Mouse (Mus musculus): Measurements from ENCODE around the gene Ugt2b34. TPM values are rescaled to one million over a fixed set of nuclear protein-coding genes. Genes with fewer than 3 reads are reported as not detected.
"Not testable (repeated sequence)": the region's sequence is repeated elsewhere in the genome, so short reads cannot be mapped to it uniquely, and the experiment has no call there.

The Ugt2b34 gene
- polyA plus RNA-seq, 1 experiment from 2014 or later = 73.5 TPM

DNA sequence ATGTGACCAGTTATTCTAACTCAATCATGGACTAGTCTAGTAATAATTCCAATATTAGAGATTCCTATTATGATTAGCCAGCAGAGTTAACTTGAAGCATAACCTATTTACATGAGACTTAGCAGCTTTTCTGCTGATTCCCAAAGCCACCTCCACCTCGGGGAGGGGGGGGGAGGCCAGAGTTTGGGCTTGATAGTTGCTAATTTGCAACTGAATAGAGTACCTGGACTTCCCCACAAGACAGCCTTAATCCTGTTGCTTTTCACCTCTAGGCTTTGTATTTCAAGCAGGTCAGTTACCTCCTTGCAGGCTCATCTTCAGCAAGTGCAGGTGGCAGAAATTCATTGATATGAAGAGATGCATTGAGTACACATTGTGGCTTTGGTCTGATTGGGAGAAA lies 49.1 kb downstream of the Ugt2b34 start:
- Histone ChIP-seq H3K4me2 (no peak overlapping the region), H3K27me3 (replicated peaks) (no peaks in the 10 kb centered on the region), H3K27ac (no peak overlapping the region), H3K36me3 (no peaks in the 10 kb centered on the region), H3K4me3 (replicated peaks) (no peak overlapping the region), H3K9me3 (no peaks in the 10 kb centered on the region), H3K4me1 (no peaks in the 10 kb centered on the region), H3K9ac (no peak overlapping the region)
- ATAC-seq (ENCODE audit: insufficient read depth, low FRiP score, low read depth) = no peak
- 17% methylated on average over 1 of the region's 1 CpGs for WGBS

GRCm38 (mm10) chr5:86856505-86856904 lies 50.2 kb downstream of the Ugt2b34 start:
- WGBS = 53% methylated on average over 13 of the region's 13 CpGs
- H3K4me2 ChIP-seq; H3K9me3 ChIP-seq; H3K36me3 ChIP-seq; H3K4me1 ChIP-seq; H3K27me3 ChIP-seq (replicated peaks); H3K9ac ChIP-seq; H3K4me3 ChIP-seq (replicated peaks): not testable (repeated sequence)
- H3K27ac ChIP-seq = peak overlapping the region; percentile 73; the same call in 1 of the 2 replicates
- 0 out of 2 replicates have a peak, but pooled peaks have one; percentile 53 for ATAC-seq (ENCODE audit: insufficient read depth, low FRiP score, low read depth)

GRCm38 (mm10) chr5:86851658-86852057 lies 55.1 kb downstream of the Ugt2b34 start:
- Histone ChIP-seq H3K27me3 (replicated peaks) (no peaks in the 10 kb centered on the region), H3K9me3 (no peaks in the 10 kb centered on the region), H3K36me3 (no peaks in the 10 kb centered on the region), H3K4me1 (no peaks in the 10 kb centered on the region), H3K9ac (no peak overlapping the region), H3K4me2 (no peak overlapping the region), H3K4me3 (replicated peaks) (no peak overlapping the region), H3K27ac (no peak overlapping the region)
- no peak for ATAC-seq (ENCODE audit: insufficient read depth, low FRiP score, low read depth)
- WGBS = 48% methylated on average over 5 of the region's 5 CpGs

DNA sequence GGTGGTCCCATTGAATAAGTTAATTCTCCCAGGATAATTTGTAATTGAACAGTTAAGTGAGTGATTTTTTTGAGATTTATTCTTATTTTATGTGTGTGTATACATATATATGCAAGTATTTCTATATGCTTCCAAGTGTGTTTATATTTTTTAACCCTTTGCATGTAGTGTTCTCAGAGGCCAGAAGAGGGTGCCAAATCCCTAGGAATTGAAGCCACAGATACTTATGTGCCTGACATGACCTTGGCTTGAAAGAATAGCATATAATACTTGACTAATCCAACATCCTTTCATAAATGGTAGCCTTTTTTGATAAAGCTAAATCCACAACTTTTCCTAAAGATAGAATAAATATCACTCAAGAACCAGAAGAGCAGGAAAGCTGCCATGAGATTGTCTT lies 56.6 kb downstream of the Ugt2b34 start:
- Histone ChIP-seq H3K9ac (no peak overlapping the region), H3K4me1 (no peaks in the 10 kb centered on the region), H3K36me3 (no peaks in the 10 kb centered on the region), H3K4me2 (no peak overlapping the region), H3K27me3 (replicated peaks) (no peaks in the 10 kb centered on the region), H3K4me3 (replicated peaks) (no peak overlapping the region), H3K27ac (no peak overlapping the region), H3K9me3 (no peaks in the 10 kb centered on the region)
- ATAC-seq (ENCODE audit: insufficient read depth, low FRiP score, low read depth) = no peak

DNA sequence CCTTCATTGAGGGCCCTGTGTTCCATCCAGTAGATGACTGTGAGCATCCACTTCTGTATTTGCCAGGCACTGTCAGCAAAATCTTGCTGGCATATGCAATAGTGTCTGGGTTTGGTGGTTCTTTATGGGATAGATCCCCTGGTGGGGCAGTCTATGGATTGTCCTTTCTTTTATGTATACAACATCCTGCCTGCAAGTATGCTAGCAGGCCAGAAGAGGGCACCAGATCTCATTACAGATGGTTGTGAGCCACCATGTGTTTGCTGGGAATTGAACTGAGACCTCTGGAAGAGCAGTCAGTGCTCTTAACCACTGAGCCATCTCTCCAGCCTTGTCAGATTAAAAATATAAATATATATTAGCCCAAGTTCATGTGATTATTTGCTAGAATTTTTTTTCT lies 65.5 kb downstream of the Ugt2b34 start:
- not testable (repeated sequence) for H3K4me2 ChIP-seq; H3K4me3 ChIP-seq (replicated peaks); H3K27me3 ChIP-seq (replicated peaks); H3K36me3 ChIP-seq; H3K4me1 ChIP-seq; H3K9me3 ChIP-seq; H3K9ac ChIP-seq; ATAC-seq (ENCODE audit: insufficient read depth, low FRiP score, low read depth); H3K27ac ChIP-seq

DNA sequence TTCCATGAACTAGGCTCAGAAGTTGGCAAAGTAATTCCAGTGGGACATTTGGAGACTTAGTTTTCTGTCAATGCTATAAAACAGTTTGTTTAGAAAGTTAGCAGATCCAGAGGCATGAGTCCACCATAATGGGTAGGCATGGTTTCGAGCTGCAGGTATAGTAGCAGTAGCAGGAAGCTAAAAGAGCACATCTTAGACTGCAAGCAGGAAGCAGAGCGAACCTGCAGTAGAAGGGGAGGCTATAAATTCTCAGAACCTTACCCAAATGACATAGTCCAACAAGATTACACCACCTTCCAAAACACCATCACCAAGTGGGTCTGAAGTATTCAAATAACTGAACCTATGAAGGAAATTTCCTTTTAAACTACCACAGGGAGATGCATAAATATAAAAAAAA lies 66.5 kb downstream of the Ugt2b34 start:
- Histone ChIP-seq H3K36me3 (no peaks in the 10 kb centered on the region; the same call in 1 of the 2 replicates), H3K4me3 (replicated peaks) (no peak overlapping the region), H3K27me3 (replicated peaks) (no peaks in the 10 kb centered on the region), H3K9ac (no peak overlapping the region), H3K27ac (no peak overlapping the region), H3K4me2 (no peak overlapping the region), H3K9me3 (no peaks in the 10 kb centered on the region), H3K4me1 (no peaks in the 10 kb centered on the region)
- no peak for ATAC-seq (ENCODE audit: insufficient read depth, low FRiP score, low read depth)
- WGBS = 89% methylated on average over 2 of the region's 2 CpGs

Other genes starting within 250 kb of the Ugt2b34 start
- gene Tmprss11b, start 230.6 kb downstream of the Ugt2b34 start, polyA plus RNA-seq (2015; fragmentation: Nextera tagmentation; extraction: Ambion mirVana) = 3.2 and 6.0 TPM in 2 replicates
- 0.30 and 0.54 TPM in 2 replicates for gene Tmprss11e, start 161.1 kb downstream of the Ugt2b34 start, polyA plus RNA-seq (2015; fragmentation: Nextera tagmentation; extraction: Ambion mirVana)
- gene Ythdc1, start 102.7 kb downstream of the Ugt2b34 start, polyA plus RNA-seq (2015; fragmentation: Nextera tagmentation; extraction: Ambion mirVana) = 40.9 and 42.2 TPM in 2 replicates
- 0.06 TPM in 1 of 2 replicates, not detected in the other for gene Ugt2b1, start 19.6 kb upstream of the Ugt2b34 start, polyA plus RNA-seq (2015; fragmentation: Nextera tagmentation; extraction: Ambion mirVana)
- 1.7 TPM in 2 replicates for gene Ugt2b35, start 93.9 kb upstream of the Ugt2b34 start, polyA plus RNA-seq (2015; fragmentation: Nextera tagmentation; extraction: Ambion mirVana)
- gene Ugt2b36, start 185.6 kb upstream of the Ugt2b34 start, polyA plus RNA-seq (2015; fragmentation: Nextera tagmentation; extraction: Ambion mirVana) = 3.6 and 4.5 TPM in 2 replicates
- 8.6 and 11.1 TPM in 2 replicates for gene Ugt2b5, start 233.4 kb upstream of the Ugt2b34 start, polyA plus RNA-seq (2015; fragmentation: Nextera tagmentation; extraction: Ambion mirVana)

Data from stomach, embryonic 15.5 days (tissue).